Mouse (Mus musculus) CD4-positive, CD25-positive, alpha-beta regulatory T cell, adult 4 months (primary cell): ENCODE measurements around the gene Gpr141. TPM values are rescaled to one million over a fixed set of nuclear protein-coding genes. Genes with fewer than 3 reads are reported as not detected.
"Not testable (repeated sequence)": the region's sequence is repeated elsewhere in the genome, so short reads cannot be mapped to it uniquely, and the experiment has no call there.

ENCODE experiments used
- ATAC-seq: one replicate; pipeline ENCODE4 v1.8.0; 2017
- polyA plus RNA-seq, 2 experiments: library from polyadenylated mRNA; unstranded; fragments of 100-300 nt; shearing (Covaris generic); gene quantifications; one replicate each; pipeline ENCODE4 v1.2.1; 2017

The Gpr141 gene
- polyA plus RNA-seq, result not detected

DNA sequence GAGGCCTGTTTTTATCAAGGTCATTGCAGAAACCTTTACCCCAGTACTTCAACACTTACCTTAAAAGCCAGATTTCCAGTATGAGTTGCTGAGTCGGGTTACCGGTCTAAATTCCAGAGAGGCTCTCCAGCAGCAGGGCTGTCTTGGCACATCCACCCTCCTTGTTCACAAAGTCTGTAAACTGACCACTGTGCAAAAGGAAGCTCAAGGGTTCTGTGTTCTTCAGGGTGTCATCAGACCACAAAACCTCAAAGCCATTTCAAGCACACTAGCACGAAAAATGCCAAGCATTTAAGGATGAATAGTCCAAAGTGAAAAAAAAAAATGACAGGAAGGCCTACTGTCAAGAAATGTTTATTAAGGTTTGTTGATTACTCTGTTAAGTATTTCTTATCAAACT is at the start of gene Gpr141:
TSS of gene Gpr141 (minus strand) at position 187 of the 400 bp plus-strand sequence.
- no peak for ATAC-seq

DNA sequence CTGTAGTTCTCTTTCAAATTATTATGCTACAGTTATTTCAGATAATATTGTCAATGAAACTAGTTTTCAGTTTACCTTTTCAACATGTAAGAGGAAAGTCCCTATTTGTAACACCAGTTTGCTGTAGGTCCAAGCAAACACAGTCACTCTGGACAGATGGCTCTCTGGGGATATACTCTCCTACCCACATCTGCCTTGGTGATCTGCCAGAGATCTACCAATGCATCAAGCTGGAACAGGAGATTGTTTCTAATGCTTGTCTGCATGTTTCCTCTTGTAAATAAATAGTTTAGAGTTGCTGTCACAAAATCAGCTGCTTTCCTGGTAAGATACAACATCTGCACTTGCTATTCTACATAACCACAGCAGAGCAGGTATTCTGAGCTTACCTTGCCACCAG is 40.2 kb upstream of the Gpr141 start:
- ATAC-seq, result no peak

DNA sequence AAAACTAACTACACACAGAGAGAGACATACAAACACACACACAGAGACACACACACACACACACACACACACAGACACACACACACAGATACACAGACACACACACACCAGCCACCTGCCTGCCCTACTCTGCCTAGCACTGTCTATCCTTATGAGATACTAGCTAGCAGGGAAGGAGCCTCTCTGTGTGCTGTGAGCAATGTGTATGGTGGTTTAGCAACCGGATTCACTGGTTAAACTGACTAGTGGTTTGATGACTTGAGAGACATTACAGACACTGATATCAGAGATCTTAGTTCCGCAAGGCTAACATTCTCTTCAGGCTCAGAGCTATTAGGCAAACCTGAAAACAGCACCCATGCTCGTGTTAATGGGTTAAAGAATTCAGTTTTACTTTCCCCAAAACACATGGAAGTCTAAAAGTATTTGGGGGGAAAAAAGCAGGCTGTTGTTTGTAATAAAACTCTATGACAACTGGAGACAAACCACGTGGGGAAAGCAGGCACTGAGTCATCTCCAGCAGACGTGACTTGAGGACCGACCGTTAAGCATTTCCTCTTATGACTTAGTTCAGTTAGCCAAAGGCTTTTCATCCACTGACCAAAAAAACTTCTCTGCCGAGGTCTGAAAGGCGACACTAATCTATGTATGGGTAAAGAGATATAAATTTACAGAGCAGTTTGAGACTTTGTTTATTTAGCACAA is 30.7 kb upstream of the Gpr141 start:
- no peak for ATAC-seq

DNA sequence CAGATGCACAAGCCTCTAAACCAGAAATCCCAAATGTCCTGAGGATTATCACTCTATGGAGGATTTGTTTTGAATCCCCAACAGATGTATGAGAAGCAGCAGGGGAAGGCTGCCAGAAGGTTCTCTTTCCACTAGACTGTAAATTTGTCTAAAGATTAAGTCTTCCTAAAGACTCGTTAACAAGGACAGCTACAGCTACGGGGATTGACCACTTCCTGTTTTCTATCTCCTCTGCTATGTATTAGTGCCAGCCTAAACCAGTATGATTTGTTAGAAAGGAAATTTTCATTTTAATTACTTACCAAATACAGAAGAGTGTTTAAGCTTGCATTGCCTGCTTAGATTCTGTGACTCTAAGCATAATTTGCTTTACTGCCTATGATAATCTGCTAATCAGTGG is 30.0 kb upstream of the Gpr141 start:
- ATAC-seq, result no peak

DNA sequence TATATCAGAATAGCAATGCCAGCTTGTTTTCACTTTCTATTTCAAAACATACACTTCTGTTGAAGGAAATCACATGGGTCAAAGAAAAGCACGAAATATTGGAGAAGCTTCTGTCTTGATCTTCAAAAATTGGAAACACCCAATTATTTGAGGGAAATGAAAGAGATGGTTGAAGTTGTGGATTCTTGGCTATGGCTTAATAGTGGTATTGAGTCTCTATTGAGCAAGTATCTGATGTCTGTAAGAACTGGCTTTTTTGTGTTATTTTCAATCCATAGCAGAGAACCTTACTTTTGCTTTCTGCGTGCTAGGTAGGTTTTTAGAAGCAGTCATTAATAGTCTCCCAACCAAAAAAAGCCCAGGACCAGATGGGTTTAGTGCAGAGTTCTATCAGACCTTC is 19.4 kb upstream of the Gpr141 start:
- no peak for ATAC-seq

DNA sequence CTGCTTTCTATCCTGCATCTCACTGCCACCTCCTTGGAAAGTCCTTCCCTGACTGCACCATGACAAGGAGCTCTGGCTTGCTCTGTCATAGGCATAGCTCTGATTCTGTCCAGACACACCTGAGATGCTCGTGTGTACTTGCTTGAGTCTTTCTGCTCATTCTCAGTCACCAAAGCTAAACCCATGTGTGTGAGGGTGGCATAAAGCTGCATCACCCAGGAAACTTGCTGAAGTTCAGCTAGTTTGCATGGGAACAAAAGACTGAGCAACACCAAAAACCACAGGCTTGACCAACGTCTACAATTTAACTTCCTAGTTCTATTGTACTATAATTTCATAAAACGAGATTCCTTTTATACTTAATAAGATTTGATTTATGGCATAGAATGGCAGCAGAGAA is 18.6 kb upstream of the Gpr141 start:
- ATAC-seq, result no peak

DNA sequence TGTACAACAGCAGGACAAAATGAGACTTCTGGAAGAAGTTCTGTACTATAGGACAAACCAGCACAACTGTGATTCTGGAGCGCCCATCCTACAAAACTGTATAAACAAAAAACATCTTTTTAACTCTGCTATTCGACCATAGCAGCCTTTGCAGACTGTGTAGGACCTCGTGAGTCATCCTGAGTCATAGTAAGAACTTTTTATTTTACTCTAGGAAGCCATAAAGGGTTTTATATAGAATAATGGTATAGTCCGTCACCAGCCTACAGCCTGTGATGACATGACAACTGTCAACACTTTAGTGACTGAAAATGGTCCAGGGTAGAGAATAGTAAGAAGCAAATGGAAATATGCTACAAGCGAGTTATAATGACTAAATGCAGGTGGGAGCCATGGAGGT is 17.6 kb upstream of the Gpr141 start:
- no peak for ATAC-seq

DNA sequence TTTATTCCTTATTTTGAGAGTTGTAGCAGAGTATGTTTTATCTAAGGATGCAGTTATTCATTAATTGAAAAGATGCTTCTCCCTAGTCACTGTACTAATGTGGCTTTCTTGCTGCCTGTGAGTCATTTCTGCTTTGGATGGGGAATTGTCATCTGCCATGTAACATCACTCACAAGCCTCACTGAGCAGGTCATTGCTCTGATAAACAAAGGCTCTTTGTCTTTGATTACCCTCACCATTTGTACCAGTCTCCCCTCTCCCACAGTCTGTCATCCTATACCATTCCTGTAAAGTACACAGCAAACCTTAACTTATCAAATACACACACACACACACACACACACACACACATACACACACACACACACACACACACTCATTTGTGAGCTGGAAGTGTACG is 16.1 kb upstream of the Gpr141 start:
- ATAC-seq, result no peak

DNA sequence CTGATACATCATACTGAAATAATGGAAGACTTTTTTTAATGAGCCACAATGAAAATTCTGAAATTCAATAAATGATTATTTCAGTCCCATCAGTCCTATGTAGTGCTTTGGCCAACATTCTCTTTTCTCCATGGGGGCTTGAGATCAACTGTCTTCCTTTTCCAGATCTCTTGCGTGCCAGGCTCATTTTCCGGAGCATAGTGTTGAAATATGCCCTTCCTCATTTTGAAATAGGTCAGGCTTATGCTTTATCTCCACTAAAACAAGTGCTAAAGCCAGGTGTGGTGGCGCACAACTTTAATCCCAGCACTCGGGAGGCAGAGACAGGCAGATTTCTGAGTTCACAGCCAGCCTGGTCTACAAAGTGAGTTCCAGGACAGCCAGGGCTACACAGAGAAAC is 6.5 kb upstream of the Gpr141 start:
- no peak for ATAC-seq

DNA sequence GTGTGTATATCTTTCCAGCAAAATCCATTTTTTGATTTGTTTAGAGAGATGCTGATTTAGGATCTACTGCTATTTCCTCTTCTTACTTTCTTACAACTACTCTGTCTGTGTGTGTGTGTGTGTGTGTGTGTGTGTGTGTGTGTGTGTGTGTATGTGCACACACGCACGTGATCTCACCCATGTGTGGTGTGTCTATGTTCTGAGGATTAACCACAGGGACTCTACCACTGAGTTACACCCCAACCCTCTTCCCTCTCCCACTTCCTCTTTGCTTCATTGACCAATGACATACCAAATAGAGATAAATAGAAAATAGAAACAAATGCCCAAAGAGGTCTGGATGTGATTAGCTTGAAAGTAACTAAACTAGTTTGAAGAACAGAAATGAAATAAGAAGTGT is 4.0 kb upstream of the Gpr141 start:
- ATAC-seq, result no peak

DNA sequence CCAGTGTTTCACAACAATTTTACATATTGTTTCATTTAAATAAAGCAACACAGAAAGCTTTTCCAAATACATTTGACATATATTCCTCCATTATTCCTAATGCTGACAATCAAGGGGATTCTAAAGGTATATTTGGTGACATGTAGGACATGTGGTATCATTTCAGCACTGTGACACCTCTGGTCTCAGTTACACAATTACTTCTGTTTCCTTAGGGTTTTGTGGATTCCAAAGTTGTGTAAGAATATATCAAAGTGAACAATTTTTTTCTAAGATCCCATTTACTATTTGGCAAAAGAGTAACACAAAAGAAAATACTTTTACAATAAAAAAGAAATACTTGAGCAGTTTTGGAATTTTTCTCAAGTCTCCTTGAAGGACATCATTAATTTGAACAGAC is 2.4 kb downstream of the Gpr141 start:
- ATAC-seq, result no peak

DNA sequence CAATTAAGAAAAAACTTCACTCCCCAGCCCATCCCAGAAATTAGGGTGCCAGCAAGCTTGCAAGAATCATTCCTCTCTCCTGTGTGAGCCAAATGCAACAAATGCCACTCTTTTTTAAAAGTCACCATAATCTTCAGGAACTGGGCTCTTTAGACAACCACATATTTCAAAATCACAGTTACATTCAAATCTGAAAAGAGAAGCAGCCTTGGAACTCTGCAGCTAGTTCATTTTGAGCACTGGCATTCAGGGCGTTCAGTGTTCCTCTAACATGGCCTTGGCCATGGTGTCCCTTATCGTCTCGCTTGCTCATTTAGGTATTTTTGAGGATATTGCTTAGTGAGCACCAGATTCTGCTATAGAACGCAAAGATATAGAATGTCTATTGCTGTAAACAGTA is 4.1 kb downstream of the Gpr141 start:
- no peak for ATAC-seq

DNA sequence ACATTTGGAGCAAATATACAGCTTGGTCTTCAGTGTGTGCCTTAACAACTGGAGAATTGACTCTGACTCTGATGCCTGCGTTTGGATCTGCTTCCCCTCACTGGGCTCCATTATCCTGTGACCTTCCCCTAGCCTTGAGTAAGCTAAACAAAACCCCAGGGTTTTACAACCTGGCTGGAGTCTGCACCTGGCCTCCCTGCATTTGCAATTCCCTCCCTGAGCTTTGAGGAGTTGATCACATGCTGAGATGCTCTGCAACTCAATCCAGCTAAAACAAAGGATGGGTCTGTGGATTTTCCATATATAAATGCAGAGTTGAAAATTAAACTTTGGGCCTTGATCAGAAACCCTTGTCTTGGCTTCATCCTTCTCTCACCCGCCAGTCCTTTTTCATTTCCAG is 4.8 kb downstream of the Gpr141 start:
- ATAC-seq, result no peak

DNA sequence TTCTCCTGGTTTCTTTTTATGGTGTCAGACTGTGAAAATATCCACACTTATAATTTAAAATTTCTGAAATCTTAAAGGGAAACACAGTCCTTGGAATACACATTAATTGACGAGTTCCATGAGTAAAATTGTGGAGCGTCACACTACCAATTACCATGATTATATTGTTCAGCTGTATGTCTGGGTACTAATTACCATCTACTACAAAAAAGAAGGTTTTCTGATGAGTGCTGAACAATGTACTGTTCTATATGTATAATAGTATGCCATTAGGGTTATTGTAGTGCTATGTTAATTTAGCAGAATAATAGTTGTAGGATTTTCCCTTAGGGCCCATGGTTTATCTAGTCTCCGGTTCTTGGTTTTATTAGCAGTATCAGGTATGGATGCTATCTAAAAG is 29.1 kb downstream of the Gpr141 start:
- ATAC-seq, result no peak

DNA sequence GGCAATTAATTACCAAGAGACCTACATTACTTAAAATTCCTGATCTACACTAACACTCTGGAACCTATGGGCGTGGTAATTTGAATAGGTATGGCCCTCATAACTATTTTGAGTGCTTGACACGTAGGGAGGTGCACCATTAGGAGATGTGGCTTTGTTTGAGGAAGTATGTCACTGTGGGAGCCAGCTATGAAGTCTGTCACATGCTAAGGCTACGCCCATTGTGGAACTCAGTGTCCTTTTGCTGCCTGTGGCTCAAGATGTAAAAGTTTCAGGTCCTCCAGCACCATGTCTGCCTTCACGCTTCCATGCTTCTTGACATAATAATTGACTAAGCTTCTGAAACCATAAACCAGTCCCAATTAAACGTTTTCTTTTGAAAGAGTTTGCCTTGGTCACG is 29.6 kb downstream of the Gpr141 start:
- no peak for ATAC-seq

DNA sequence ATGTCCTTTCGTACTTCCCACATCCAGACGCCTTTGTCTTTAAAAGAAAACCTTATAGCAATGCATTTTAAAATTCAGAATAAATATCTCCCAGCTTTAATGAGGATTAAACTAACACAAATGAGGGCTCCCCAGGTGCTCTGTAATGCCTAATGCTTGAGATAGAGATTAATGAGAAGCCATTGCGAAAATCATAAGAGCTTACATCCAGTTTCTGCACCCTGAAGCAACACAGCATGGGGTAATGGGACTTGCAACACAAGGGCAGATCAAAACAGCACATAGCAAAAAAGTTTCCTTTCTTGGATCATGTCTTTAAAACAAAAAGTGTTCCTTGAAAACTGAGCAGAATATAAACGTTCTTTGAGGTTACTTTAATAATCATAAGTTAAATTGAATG is 30.3 kb downstream of the Gpr141 start:
- ATAC-seq, result no peak

DNA sequence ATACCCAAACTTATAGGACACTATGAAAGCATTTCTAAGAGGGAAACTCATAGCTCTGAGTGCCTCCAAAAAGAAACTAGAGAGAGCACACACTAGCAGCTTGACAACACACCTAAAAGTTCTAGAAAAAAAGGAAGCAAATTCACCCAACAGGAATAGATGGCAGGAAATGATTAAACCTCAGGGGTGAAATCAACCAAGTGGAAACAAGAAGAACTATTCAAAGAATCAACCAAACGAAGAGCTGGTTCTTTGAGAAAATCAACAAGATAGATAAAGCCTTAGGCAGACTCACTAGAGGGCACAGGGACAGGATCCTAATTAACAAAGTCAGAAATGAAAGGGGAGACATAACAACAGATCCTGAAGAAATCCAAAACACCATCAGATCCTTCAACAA is 36.1 kb downstream of the Gpr141 start:
- ATAC-seq, result not testable (repeated sequence)

DNA sequence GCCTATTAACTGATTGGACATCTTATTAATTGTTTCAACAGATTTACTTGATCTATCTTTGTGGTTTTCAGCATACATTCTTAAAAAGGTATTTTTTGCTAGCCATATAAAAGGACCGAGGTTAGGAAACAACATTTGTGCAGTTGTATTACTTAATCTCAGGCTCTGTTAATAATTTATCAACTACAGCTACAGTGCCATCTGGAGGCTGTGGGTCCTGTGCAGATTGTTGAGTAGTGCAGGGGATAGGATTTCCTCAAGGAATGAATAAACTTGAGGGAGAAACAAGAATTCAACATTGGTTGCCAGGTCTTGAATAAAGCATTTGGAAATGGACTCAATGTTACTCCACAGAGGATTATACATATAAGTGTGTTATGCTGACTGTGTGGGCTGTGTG is 53.9 kb downstream of the Gpr141 start:
- ATAC-seq, result no peak

DNA sequence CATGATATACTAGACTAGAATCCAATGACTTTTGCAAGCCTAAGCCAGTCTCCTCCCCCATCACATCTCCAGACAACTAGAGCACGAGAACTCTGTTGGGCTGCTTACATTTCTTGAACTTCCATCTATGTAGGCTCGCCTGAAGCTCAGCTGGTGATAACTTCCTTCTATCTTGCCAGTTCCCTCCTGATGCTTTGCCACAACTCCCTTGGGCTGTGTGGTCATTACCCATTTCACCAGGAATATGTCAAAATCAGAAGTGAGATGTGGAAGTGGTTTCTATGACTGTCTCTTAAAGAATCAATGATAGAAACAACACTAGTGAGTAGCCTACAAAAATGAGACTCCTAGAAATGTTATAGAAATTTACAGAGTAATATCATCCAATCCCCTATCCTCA is 56.9 kb downstream of the Gpr141 start:
- ATAC-seq, result no peak

DNA sequence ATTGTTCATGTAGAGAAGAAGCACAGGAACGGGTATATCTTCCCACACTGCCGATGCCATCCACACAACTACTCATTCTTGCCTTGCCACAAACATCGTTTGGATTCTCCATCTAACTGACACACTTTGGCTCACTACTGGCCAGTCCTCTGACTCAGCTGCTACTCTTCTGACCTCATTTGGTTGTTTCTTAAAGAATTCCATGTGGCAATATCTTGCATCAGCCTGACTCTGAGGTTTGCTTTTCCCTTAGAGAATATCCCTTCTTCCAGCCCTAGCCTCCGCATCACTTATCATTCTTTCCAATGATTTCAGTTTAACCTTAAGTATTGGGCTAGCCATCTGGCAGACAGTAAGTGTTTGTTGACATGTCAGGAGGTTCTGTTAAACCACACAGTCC is 59.8 kb downstream of the Gpr141 start:
- ATAC-seq, result no peak

DNA sequence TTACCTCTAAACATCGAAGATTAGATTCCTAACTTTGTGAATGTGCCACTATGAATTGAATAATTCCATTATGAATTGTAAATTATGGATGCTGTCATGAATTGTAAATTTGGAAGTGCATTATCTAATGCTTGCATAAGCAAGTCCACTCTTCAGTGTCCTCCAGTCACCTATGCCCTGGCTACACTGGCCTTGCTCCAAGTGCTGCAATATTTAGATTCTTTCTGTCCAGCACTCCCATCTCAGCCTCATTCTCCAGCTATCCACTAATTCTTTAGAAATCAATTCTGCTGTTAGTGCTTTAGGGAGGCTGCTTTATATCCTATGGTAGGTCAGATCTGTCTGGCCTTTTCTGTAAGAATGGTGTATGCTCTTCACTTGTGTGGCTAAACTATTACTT is 60.8 kb downstream of the Gpr141 start:
- no peak for ATAC-seq

DNA sequence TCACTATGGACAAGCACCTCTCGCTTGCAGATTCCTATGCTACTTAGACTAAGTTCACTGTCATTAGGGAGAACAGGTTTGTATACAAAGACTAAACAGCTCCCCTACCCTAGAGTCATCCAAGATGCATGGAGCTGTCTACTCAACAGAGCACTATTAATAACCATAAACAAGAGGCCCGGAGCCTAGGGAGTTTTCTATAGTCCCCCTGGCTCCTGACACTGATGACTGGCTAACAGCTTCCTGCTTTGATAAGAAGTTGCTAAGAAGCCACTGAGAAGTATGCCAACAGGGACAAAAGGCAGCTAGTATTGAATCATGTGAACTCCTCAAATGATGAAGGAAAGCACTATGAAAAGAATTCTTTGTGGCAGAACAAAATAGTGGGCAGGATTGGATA is 78.3 kb downstream of the Gpr141 start:
- no peak for ATAC-seq

DNA sequence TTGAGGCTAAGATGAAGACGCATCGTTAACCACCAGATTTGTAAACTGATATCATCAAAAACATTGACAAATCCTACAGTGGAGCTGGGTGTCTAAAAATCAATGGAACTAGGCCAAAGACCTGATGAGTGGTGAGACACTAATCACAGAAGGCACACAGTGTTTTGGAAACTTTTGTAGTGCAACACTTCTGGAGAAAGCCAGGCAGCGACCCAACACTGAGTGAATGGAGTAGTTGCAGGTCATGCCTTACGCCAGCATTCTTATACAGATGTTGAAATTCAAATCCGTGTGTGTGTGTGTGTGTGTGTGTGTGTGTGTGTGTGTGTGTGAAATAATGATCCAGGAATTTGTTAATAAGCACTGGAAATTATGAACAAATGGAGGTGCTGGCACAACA is 79.5 kb downstream of the Gpr141 start:
- no peak for ATAC-seq

DNA sequence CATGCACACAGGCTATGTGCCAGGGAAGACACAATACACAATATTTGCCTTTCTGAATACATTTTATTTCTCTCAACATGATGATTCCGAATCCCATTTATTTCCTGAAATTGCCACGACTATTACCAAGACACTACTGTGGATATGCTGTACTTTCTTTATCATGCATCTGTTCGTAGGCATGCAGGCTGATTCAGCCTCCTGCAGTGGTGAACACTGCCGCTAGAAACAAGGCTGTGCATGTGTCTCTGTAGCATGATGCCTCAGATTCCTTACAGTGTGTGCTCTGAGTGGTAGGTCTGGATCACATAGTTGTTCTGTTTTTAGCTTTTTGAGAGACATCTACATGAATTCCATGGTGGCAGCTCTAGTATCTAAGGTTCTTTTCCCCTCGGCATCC is 89.5 kb downstream of the Gpr141 start:
- ATAC-seq, result no peak

DNA sequence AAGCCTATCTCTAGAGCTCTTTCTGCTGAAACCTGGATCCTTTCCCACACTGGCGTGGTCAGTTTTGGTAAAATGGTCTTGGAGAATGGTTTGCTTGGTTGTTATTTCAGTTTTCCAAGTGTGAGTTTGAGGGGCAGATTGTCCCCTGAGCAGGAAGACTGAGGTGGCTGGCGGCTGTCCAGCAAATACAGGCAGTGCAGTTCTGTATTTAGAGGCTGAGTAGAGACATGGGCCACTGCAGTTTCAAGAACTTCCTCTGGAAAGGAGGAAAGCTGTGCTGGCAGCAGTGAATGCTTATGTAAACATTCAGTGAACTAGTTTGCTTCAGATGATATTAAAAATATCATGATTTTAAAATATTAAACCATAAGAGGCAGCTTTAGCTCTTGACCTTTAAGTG is 93.2 kb downstream of the Gpr141 start:
- no peak for ATAC-seq

DNA sequence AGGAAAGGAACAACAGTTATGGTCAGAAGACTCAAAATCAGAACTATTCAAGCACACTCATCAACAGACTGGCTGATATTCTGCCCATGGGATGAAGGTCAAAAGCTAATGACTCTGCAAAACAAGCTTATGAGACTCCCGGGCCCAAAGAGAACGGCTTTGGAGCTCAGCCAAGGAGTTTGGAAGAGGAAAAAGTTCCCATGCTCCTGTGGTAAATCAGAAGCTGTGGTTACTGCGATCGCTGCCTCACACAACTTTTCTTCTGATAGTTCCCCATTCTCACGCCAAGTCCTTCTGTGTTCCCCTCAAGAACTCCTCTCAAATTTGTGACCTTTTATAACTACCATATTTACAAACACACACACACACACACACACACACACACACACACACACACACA is 105.1 kb downstream of the Gpr141 start:
- ATAC-seq, result no peak
